Mouse (Mus musculus) kidney, embryonic 14.5 days (tissue): ENCODE measurements at regions not wholly inside any gene's neighbourhood (a gene's known extent, or its start where the extent isn't known, plus 50 kb on each side); places are given as distances from the start of the nearest gene placed in this dataset.

Source experiments
- ATAC-seq: fragments of 200-750 bp; cut with Nextera tagmentation; 2 replicates; pipeline ENCODE4 v1.8.0; 2017; ENCODE audit warnings: moderate number of reproducible peaks, mild to moderate bottlenecking, moderate TSS enrichment, moderate library complexity; ENCODE audit not compliant: low FRiP score, low TSS enrichment
- H3K27ac ChIP-seq: fragments of 300-500 bp; sonication (generic); 2 replicates; pipeline ENCODE4 v1.5.1; 2014; ENCODE audit warnings: low read depth, mild to moderate bottlenecking, low read length, moderate library complexity, mixed read lengths
- H3K27me3 ChIP-seq: fragments of 300-500 bp; sonication (generic); 2 replicates; pipeline ENCODE4 v1.6.1; 2014; ENCODE audit warnings: mild to moderate bottlenecking, low read length; ENCODE audit not compliant: control insufficient read depth, insufficient read depth
- H3K36me3 ChIP-seq: fragments of 300-500 bp; sonication (generic); 2 replicates; pipeline ENCODE4 v1.6.1; 2014; ENCODE audit warnings: low read length, mixed read lengths; ENCODE audit not compliant: control insufficient read depth, insufficient read depth
- H3K4me1 ChIP-seq: fragments of 300-500 bp; sonication (generic); 2 replicates; pipeline ENCODE4 v1.6.1; 2014; ENCODE audit warnings: low read length, mixed read lengths; ENCODE audit not compliant: control insufficient read depth, insufficient read depth
- H3K4me2 ChIP-seq: fragments of 300-500 bp; sonication (generic); replicated peaks from 2 replicates; pipeline ENCODE4 v1.6.1; 2014; ENCODE audit warnings: low read depth, mild to moderate bottlenecking, low read length
- H3K4me3 ChIP-seq: fragments of 300-500 bp; sonication (generic); 2 replicates; pipeline ENCODE4 v1.5.1; 2014; ENCODE audit warnings: mild to moderate bottlenecking, low read length
- H3K9ac ChIP-seq: fragments of 300-500 bp; sonication (generic); 2 replicates; pipeline ENCODE4 v1.6.1; 2014; ENCODE audit warnings: low read depth, mild to moderate bottlenecking, low read length, moderate library complexity
- H3K9me3 ChIP-seq: fragments of 300-500 bp; sonication (generic); 2 replicates; pipeline ENCODE4 v1.6.1; 2016; ENCODE audit warnings: low read length; ENCODE audit not compliant: control insufficient read depth
- WGBS: fragments of 180-500 bp; shearing (Covaris S2); extraction: QIAGEN DNeasy Blood & Tissue Kit; methylation state at CpG from one replicate; pipeline ENCODE4 v1.1.7; 2014; 5-methylcytosine and 5-hydroxymethylcytosine counted together

DNA sequence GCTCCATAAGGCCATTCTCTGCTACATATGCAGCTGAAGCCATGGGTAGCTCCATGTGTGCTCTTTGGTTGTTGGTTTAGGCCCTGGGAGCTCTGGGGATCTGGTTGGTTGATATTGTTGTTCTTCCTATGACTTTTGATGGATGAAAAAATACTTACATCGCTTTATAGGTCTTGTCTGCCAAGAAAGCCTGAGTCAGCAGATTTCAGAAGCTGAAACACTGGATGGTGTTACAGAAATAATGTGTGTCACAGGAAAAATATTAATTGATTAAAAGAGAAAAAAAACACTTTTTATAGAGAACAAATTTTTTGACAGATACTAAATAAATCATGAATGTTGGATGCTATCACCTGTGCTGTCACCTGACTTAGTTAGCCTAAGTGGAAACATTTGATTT, 52.4 kb upstream of the Plxna2 start:
- 82% methylated on average over 1 of the region's 1 CpGs for WGBS
- no peak overlapping the region for H3K4me3 ChIP-seq
- H3K36me3 ChIP-seq: no peaks in the 10 kb centered on the region
- H3K9ac ChIP-seq: no peak overlapping the region
- H3K4me2 ChIP-seq: no peak overlapping the region
- no peak for ATAC-seq
- H3K27me3 ChIP-seq: no peaks in the 10 kb centered on the region
- H3K27ac ChIP-seq: no peak overlapping the region
- H3K4me1 ChIP-seq: no peaks in the 10 kb centered on the region
- no peaks in the 10 kb centered on the region for H3K9me3 ChIP-seq

DNA sequence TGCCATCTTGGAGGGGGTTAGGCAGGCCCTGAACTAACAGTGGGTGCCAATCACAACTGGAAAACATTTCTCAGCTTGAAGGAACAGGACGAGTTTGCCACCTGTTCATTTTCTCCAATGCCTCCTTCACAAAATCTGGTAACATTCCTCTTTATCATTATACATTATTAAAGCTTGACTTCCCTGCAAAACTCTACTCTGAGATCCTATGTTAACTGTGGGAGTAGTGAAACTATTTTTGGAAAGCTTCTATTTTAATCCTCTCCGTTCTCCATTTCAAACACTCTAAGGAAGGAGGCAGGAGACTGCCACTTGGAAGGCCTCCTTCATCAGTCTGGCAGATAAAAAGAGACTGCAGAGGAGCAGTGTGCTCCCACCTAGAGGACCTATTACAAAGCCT, 54.1 kb upstream of the Plxna2 start:
- Histone ChIP-seq H3K4me2 (no peak overlapping the region), H3K9me3 (no peaks in the 10 kb centered on the region), H3K9ac (no peak overlapping the region), H3K36me3 (no peaks in the 10 kb centered on the region), H3K27ac (no peak overlapping the region), H3K4me1 (no peaks in the 10 kb centered on the region), H3K27me3 (no peaks in the 10 kb centered on the region), H3K4me3 (no peak overlapping the region)
- WGBS: 78% methylated on average over 2 of the region's 2 CpGs
- ATAC-seq: no peak

DNA sequence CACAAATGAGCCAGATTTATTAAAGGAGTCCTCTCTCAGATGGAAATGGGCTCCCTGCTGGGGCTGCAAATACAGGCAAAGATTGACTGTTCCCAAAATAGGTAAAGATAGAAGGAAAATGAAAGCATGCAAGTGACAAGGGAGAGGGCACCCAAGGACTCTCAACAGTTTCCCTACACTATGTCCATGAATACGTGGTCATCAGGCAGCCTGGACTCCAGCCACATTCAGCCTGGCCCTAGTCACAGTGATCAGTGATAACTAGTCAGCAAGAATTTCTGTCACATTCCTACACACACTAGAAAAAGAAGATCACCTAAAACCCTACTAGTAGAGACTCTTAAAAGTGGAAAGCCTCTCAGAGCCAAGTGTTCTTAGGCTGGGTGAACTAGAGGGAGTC, 56.9 kb upstream of the Plxna2 start:
- no peak overlapping the region for H3K27ac ChIP-seq
- H3K4me3 ChIP-seq: no peak overlapping the region
- no peaks in the 10 kb centered on the region for H3K9me3 ChIP-seq
- no peaks in the 10 kb centered on the region for H3K36me3 ChIP-seq
- H3K27me3 ChIP-seq: no peaks in the 10 kb centered on the region
- H3K4me1 ChIP-seq: no peaks in the 10 kb centered on the region
- 73% methylated on average over 1 of the region's 1 CpGs for WGBS
- ATAC-seq: no peak
- H3K9ac ChIP-seq: no peak overlapping the region
- H3K4me2 ChIP-seq: no peak overlapping the region

DNA sequence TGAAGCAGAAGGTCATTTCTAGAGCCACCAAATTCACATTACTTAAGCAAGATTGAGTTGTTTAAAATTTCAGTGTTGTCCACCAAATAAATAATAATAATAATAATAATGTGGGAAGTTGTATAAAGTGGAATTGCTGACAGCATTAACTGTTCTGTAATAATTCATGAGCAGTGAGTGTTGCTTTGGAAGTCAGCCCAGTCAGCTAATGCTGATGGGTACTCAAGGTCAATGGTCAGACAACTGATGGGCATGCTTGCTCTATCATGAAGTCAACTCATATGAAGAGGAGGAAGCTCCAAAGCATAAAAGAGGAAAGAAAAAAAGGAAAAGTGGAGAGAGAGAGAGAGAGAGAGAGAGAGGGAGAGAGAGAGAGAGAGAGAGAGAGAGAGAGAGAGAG, 69.4 kb upstream of the Plxna2 start:
- Histone ChIP-seq H3K9me3 (no peaks in the 10 kb centered on the region), H3K36me3 (no peaks in the 10 kb centered on the region), H3K4me2 (no peak overlapping the region), H3K4me3 (no peak overlapping the region), H3K27me3 (no peaks in the 10 kb centered on the region), H3K9ac (no peak overlapping the region), H3K4me1 (no peaks in the 10 kb centered on the region), H3K27ac (no peak overlapping the region)
- ATAC-seq: no peak

DNA sequence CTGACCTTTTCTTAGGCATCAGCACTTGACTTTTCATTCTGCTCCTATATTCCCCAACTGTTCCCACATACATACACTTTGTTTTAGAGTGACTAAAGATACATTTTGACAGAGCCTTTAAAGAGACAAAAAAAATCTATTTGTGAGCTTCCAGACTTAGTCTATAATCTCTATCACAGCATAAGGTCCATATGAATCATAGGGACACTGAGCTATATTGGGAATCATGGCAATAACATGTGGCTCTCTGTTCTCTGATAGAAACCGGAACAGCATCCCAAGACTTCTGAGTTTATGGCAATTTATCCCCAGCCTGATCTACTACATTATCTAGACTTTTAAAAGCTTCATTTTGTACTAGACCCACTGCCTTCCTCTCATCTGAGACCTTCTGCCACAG, 69.8 kb upstream of the Plxna2 start:
- no peaks in the 10 kb centered on the region for H3K4me1 ChIP-seq
- no peak overlapping the region for H3K27ac ChIP-seq
- no peaks in the 10 kb centered on the region for H3K27me3 ChIP-seq
- no peak overlapping the region for H3K4me3 ChIP-seq
- no peaks in the 10 kb centered on the region for H3K36me3 ChIP-seq
- 93% methylated on average over 1 of the region's 1 CpGs for WGBS
- ATAC-seq: no peak
- no peak overlapping the region for H3K4me2 ChIP-seq
- no peaks in the 10 kb centered on the region for H3K9me3 ChIP-seq
- no peak overlapping the region for H3K9ac ChIP-seq

DNA sequence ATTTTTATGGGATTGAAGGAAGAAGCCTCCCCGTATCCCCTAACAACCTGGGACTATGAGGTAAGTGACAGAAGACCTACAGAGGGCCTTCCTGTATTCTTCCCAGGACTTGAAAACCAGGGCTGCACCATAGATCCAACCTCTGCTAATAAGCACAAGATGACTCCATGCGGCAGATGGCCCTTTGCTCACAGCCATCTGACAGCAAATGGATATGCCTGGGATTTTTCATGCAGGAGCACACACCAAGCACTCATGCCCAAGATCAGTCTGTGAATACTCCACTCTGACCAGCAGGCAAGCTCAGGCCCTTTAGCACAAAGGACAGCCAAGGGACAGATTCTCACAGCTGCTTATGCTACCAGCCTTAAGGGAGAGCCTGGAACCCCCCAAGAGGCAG, 77.1 kb upstream of the Plxna2 start:
- Histone ChIP-seq H3K4me1 (no peaks in the 10 kb centered on the region), H3K27me3 (no peaks in the 10 kb centered on the region), H3K9me3 (no peaks in the 10 kb centered on the region), H3K9ac (no peak overlapping the region), H3K27ac (no peak overlapping the region), H3K4me2 (no peak overlapping the region), H3K4me3 (no peak overlapping the region), H3K36me3 (no peaks in the 10 kb centered on the region)
- ATAC-seq: no peak
- WGBS: 79% methylated on average over 2 of the region's 2 CpGs

DNA sequence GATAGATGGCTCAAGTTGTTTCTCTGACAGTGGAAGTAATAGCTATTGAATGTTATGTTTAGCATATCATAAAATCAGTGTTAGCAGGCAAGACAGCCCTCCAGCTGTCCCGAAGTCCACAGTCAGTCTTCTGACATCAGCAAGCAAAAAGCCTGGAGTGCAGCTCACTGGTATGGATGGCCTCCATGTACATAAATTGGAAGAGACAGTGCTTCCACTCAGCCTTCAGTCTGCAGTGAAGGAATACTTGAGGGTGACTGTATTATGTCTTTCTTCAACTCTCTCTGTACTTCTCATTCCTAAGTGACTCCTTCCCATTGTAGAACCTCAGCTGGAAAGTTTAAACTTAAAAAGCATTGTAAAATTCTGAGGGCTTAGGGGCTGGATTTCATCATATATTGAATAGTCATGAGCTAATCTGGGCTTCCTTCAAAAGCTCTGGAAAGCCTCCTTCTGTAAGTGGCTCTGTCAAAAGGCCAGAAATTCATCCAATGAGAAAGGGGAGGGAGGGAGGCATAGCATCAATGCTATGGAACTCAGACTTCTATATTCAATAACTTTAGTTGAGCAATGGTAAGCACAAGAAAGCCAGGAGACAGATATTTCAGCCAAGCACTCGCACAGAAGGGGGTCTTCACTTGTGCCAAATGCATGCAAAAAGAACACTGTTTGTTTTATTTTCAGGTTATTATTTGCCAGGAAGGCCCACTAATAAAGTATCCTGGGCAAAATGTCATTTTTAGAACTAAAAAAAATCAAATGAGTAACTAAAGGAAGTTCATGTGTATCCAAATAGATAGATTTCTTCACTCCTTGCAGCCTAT, 90.5 kb upstream of the Plxna2 start:
- Histone ChIP-seq H3K27me3 (no peaks in the 10 kb centered on the region), H3K4me1 (no peaks in the 10 kb centered on the region), H3K4me3 (no peak overlapping the region), H3K27ac (no peak overlapping the region), H3K4me2 (no peak overlapping the region), H3K9me3 (no peaks in the 10 kb centered on the region), H3K36me3 (no peaks in the 10 kb centered on the region), H3K9ac (no peak overlapping the region)
- ATAC-seq: no peak
- 74% methylated on average over 2 of the region's 2 CpGs for WGBS

DNA sequence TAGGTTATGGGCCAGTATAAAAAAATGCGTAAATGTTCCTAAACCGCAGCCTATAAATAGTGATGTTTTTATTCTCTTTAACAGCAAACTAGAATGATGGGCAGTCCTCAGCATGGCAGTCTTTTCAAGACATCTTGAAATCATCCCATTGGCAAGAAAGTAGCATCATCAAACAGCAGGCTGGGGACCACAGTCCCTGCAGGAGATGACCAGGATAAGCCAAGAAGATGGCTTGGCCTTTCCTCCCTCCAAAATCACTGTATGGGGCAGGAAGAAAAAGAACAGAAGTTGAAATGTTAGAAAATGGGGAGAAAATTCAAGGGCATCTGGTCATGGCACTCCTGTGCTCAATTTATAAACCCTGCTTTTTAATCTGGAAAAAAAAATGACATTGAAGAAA, 93.0 kb upstream of the Plxna2 start:
- H3K4me3 ChIP-seq: no peak overlapping the region
- H3K9me3 ChIP-seq: no peaks in the 10 kb centered on the region
- no peak overlapping the region for H3K27ac ChIP-seq
- 96% methylated on average over 2 of the region's 2 CpGs for WGBS
- H3K4me2 ChIP-seq: no peak overlapping the region
- H3K4me1 ChIP-seq: 0 out of 2 replicates have a peak, but pooled peaks cover 4% of the 10 kb centered on the region
- no peaks in the 10 kb centered on the region for H3K27me3 ChIP-seq
- H3K36me3 ChIP-seq: no peaks in the 10 kb centered on the region
- no peak overlapping the region for H3K9ac ChIP-seq
- no peak for ATAC-seq

DNA sequence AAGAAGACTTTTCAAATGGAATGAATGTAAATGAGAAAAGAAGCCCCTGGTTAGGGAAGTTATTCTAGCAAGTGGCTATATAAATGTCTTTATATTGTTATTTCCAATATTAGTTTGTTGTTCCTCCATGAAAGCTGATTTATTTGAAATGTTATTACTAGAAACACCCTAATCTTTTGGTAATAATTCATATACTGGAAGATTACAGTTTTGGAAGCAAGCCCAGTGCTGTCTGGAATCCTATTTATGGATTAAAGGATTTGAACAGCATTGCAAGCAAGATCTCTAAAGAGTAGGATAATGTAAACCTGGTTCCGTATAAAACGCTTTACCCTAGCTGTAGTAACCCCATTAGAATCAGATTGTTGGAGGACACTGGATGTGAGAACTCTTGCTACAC, 96.8 kb upstream of the Plxna2 start:
- Histone ChIP-seq H3K4me3 (no peak overlapping the region), H3K9ac (no peak overlapping the region), H3K9me3 (no peaks in the 10 kb centered on the region), H3K4me1 (0 out of 2 replicates have a peak, but pooled peaks cover 4% of the 10 kb centered on the region), H3K36me3 (no peaks in the 10 kb centered on the region), H3K27me3 (no peaks in the 10 kb centered on the region), H3K4me2 (no peak overlapping the region), H3K27ac (no peak overlapping the region)
- WGBS: 63% methylated on average over 2 of the region's 2 CpGs
- no peak for ATAC-seq
